In genomic region chr11:43914552-43915447, GRCm38 (mm10) we compare ENCODE assay signal across 14 mouse cellular contexts. TPM values are rescaled to one million over a fixed set of nuclear protein-coding genes. Genes with fewer than 3 reads are reported as not detected.
A peak's percentile ranks its signal among the peaks of the same experiment; 100 is the strongest.
DNase-seq lines count a peak whose midpoint lies in the region; ATAC-seq and TF ChIP-seq lines count a peak whose summit lies in the region.
"Had no signal": no experiment of that assay in that cellular context is flagged by ENCODE, and none has a peak within 500 bp of the region (broad histone marks: within the 10 kb centered on the region; RNA-seq: fewer than 3 reads in every experiment).

No protein-coding gene starts in this region.

- H3K27ac ChIP-seq in lung, embryonic 14.5 days (ENCODE audit: low read depth), result peak overlapping the region; percentile 77
- H3K27ac ChIP-seq in intestine, embryonic 15.5 days, result peak overlapping the region; percentile 49; the same call in 1 of the 2 replicates
- no peak overlapping the region for H3K27ac ChIP-seq in limb, embryonic 12.5 days
- peak overlapping the region; percentile 36; the same call in 1 of the 2 replicates for H3K27ac ChIP-seq in stomach, postnatal 0 days (replicated peaks)
- H3K27ac ChIP-seq: forebrain, embryonic 12.5 days; hindbrain, embryonic 12.5 days had no signal

- WGBS in lung, embryonic 14.5 days, result 28% methylated on average over 12 of the region's 12 CpGs
- WGBS in lung, adult 2 months, result 40% methylated on average over 12 of the region's 12 CpGs
- WGBS in intestine, embryonic 15.5 days, result 31% methylated on average over 12 of the region's 12 CpGs
- WGBS in limb, embryonic 12.5 days, result 32% methylated on average over 12 of the region's 12 CpGs
- WGBS in stomach, postnatal 0 days, result 35% methylated on average over 12 of the region's 12 CpGs

- no peak for TF ChIP-seq POLR2A in lung, adult 2 months (IDR thresholded peaks at IDR 0.05; ENCODE audit: borderline replicate concordance, extremely low read depth, low read depth, low read length)

- peak overlapping the region; percentile 31 for H3K4me2 ChIP-seq in lung, embryonic 14.5 days
- 0 out of 2 replicates have a peak overlapping the region, but pooled peaks have one; percentile 22 for H3K4me2 ChIP-seq in intestine, embryonic 15.5 days (replicated peaks)
- H3K4me2 ChIP-seq in limb, embryonic 12.5 days, result peak overlapping the region; percentile 21; the same call in 1 of the 2 replicates
- H3K4me2 ChIP-seq in stomach, postnatal 0 days (replicated peaks; ENCODE audit: low read depth), result 0 out of 2 replicates have a peak overlapping the region, but pooled peaks have one; percentile 20
- H3K4me2 ChIP-seq: forebrain, embryonic 12.5 days; hindbrain, embryonic 12.5 days had no signal

- no peaks in the 10 kb centered on the region for H3K9me3 ChIP-seq in lung, embryonic 14.5 days (ENCODE audit: low read depth, low read length)
- H3K9me3 ChIP-seq in intestine, embryonic 15.5 days, result no peaks in the 10 kb centered on the region
- H3K9me3 ChIP-seq in limb, embryonic 12.5 days, result no peaks in the 10 kb centered on the region
- H3K9me3 ChIP-seq in stomach, postnatal 0 days (ENCODE audit: control insufficient read depth, low read length), result no peaks in the 10 kb centered on the region
- H3K9me3 ChIP-seq: forebrain, embryonic 12.5 days; hindbrain, embryonic 12.5 days had no signal

- H3K36me3 ChIP-seq in lung, embryonic 14.5 days (ENCODE audit: insufficient read depth), result no peaks in the 10 kb centered on the region
- no peaks in the 10 kb centered on the region for H3K36me3 ChIP-seq in intestine, embryonic 15.5 days
- no peaks in the 10 kb centered on the region for H3K36me3 ChIP-seq in limb, embryonic 12.5 days
- no peaks in the 10 kb centered on the region for H3K36me3 ChIP-seq in stomach, postnatal 0 days (ENCODE audit: control insufficient read depth, insufficient read depth, low read length)
- H3K36me3 ChIP-seq: forebrain, embryonic 12.5 days; hindbrain, embryonic 12.5 days had no signal

- TF ChIP-seq EP300 in stomach, postnatal 0 days (optimal IDR thresholded peaks at IDR 0.05), result no peak

- peak; percentile 91 for DNase-seq in lung, embryonic 14.5 days
- no peak for DNase-seq in lung, adult 2 months
- DNase-seq in stomach, postnatal 0 days (ENCODE audit: low spot score), result peak; percentile 24
- no peak for DNase-seq in gastrocnemius, adult 18-20 months (ENCODE audit: low spot score)
- no peak for DNase-seq in left cerebral cortex, postnatal 4 days
- no peak for DNase-seq in urinary bladder, postnatal 10 days (ENCODE audit: low spot score)
- DNase-seq: cerebellum, adult 11 months; right cerebral cortex, postnatal 25 days; thymus, adult 2 months had no signal

- no peak overlapping the region for H3K9ac ChIP-seq in lung, embryonic 14.5 days
- 0 out of 2 replicates have a peak overlapping the region, but pooled peaks have one; percentile 10 for H3K9ac ChIP-seq in intestine, embryonic 15.5 days
- no peak overlapping the region for H3K9ac ChIP-seq in limb, embryonic 12.5 days (replicated peaks)
- no peak overlapping the region for H3K9ac ChIP-seq in stomach, postnatal 0 days (ENCODE audit: low read length)
- H3K9ac ChIP-seq: forebrain, embryonic 12.5 days; hindbrain, embryonic 12.5 days had no signal

- H3K4me3 ChIP-seq in lung, embryonic 14.5 days (ENCODE audit: low read depth, low read length), result no peak overlapping the region
- no peak overlapping the region for H3K4me3 ChIP-seq in lung, adult 2 months (replicated peaks; ENCODE audit: extremely low read depth, low read depth, low read length)
- H3K4me3 ChIP-seq in intestine, embryonic 15.5 days (replicated peaks), result no peak overlapping the region
- no peak overlapping the region for H3K4me3 ChIP-seq in limb, embryonic 12.5 days (replicated peaks)
- H3K4me3 ChIP-seq in stomach, postnatal 0 days (ENCODE audit: low read depth, low read length), result no peak overlapping the region
- H3K4me3 ChIP-seq: forebrain, embryonic 12.5 days; hindbrain, embryonic 12.5 days had no signal

- peak; percentile 62 for TF ChIP-seq CTCF in lung, embryonic 14.5 days (IDR thresholded peaks at IDR 0.05; ENCODE audit: low read depth)
- TF ChIP-seq CTCF in lung, adult 2 months (IDR thresholded peaks at IDR 0.05; ENCODE audit: insufficient read depth, low read length), result no peak
- peak; percentile 64 for TF ChIP-seq CTCF in stomach, postnatal 0 days (IDR thresholded peaks at IDR 0.05; ENCODE audit: low read depth)

- H3K4me1 ChIP-seq in lung, embryonic 14.5 days (ENCODE audit: insufficient read depth), result peaks cover 8% of the 10 kb centered on the region; the same call in 1 of the 2 replicates
- no peaks in the 10 kb centered on the region for H3K4me1 ChIP-seq in lung, adult 2 months (ENCODE audit: control insufficient read depth, insufficient read depth, low read length)
- H3K4me1 ChIP-seq in intestine, embryonic 15.5 days (replicated peaks), result no peaks in the 10 kb centered on the region
- H3K4me1 ChIP-seq in limb, embryonic 12.5 days (replicated peaks), result peaks cover 15% of the 10 kb centered on the region
- H3K4me1 ChIP-seq in stomach, postnatal 0 days (replicated peaks; ENCODE audit: control insufficient read depth, insufficient read depth), result no peaks in the 10 kb centered on the region; the same call in 1 of the 2 replicates
- H3K4me1 ChIP-seq: forebrain, embryonic 12.5 days; hindbrain, embryonic 12.5 days had no signal

- intact Hi-C loops in left cerebral cortex, postnatal 4 days (cut with DNase I), result no loop called here

- peak; percentile 96 for ATAC-seq in lung, embryonic 14.5 days (ENCODE audit: insufficient read depth)
- peak; percentile 70 for ATAC-seq in intestine, embryonic 15.5 days
- ATAC-seq in limb, embryonic 12.5 days (ENCODE audit: insufficient number of reproducible peaks, insufficient read depth, low FRiP score, low TSS enrichment, low read depth), result no peak
- ATAC-seq in stomach, postnatal 0 days (ENCODE audit: low FRiP score, low TSS enrichment), result peak; percentile 78
- ATAC-seq: activated CD4-positive, CD25-positive, alpha-beta regulatory T cell, adult 4 months had no signal

- no peaks in the 10 kb centered on the region for H3K27me3 ChIP-seq in lung, embryonic 14.5 days (ENCODE audit: insufficient read depth, low read length)
- H3K27me3 ChIP-seq in intestine, embryonic 15.5 days (replicated peaks), result no peaks in the 10 kb centered on the region
- H3K27me3 ChIP-seq in limb, embryonic 12.5 days, result no peaks in the 10 kb centered on the region
- H3K27me3 ChIP-seq in stomach, postnatal 0 days (ENCODE audit: control insufficient read depth, insufficient read depth, low read length), result no peaks in the 10 kb centered on the region
- H3K27me3 ChIP-seq: forebrain, embryonic 12.5 days; hindbrain, embryonic 12.5 days had no signal

RNA-seq across cellular contexts. Expression of gene Adra1b, which starts 13.8 kb away (rescaled TPM):
- polyA plus RNA-seq in lung, embryonic 14.5 days (2014; fragmentation: Nextera tagmentation; extraction: Ambion mirVana), result 1.9 and 2.7 TPM in 2 replicates
- 4.9 and 6.3 TPM in 2 replicates for polyA plus RNA-seq in lung, adult 2 months (2012; rRNA removed)
- polyA plus RNA-seq in intestine, embryonic 15.5 days (2015; fragmentation: Nextera tagmentation; extraction: Ambion mirVana), result 0.34 TPM in 2 replicates
- 0.69 and 1.1 TPM in 2 replicates for polyA plus RNA-seq in limb, embryonic 12.5 days (2016; fragmentation: Nextera tagmentation; extraction: Ambion mirVana)
- polyA plus RNA-seq in stomach, postnatal 0 days (2015; fragmentation: Nextera tagmentation; extraction: Ambion mirVana), result 0.10 TPM in 2 replicates
- total RNA-seq in gastrocnemius, adult 18-20 months (2021), result under 1 TPM; 0.18 to 0.28 TPM
- total RNA-seq in left cerebral cortex, postnatal 4 days (2021), result 10 to 100 TPM in 1 of 2 experiments, 1 to 10 TPM in 1; 8.8 to 10.4 TPM
- polyA plus RNA-seq: activated CD4-positive, CD25-positive, alpha-beta regulatory T cell, adult 4 months had no signal

Comparison
In these comparisons a context has a peak if more than half of its experiments do, and no peak if none do; other contexts are left out.
1. DNase-seq: peak in lung, embryonic 14.5 days (single experiment) and stomach, postnatal 0 days (single experiment); none in lung, adult 2 months (single experiment), gastrocnemius, adult 18-20 months (single experiment), left cerebral cortex, postnatal 4 days (single experiment) and urinary bladder, postnatal 10 days (single experiment).
2. Peak in every context shown above with its lines, with median percentiles within 50 percentile points of each other: H3K4me2 ChIP-seq.